Mouse (Mus musculus): ENCODE measurements around the gene Dpp6. TPM values are rescaled to one million over a fixed set of nuclear protein-coding genes. Genes with fewer than 3 reads are reported as not detected.

Gene Dpp6
- total RNA-seq, 2 experiments from 2014 or later, result 171 to 189 TPM

DNA sequence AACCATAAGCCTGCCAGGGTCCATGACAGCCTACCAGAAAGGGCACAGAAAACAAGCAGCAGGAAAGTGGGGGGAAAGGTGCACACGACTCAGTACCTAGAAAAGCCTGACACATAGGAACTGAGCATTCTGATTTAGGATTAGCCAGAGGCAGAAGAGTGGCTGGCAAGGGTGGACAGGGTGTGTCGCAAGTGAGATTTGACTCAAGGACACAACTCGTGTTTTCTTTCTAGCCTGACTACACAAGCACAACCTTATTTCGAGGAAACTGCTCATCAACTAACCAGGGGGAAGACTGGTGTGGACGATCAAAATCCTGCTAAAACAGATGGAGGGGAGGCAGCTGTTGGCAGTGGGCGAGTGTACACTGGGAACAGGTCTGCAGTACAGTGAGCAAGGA, 922.2 kb downstream of the Dpp6 start:
- intact Hi-C loops (cut with DNase I), result no loop called here
- DNase-seq (ENCODE audit: low spot score in 2 of 2), result no peak

GRCm38 (mm10) chr5:27744944-27745343, 927.9 kb downstream of the Dpp6 start:
- intact Hi-C loops (cut with DNase I), result no loop called here
- DNase-seq (ENCODE audit: low spot score in 2 of 2), result no peak

GRCm38 (mm10) chr5:27765780-27766179, 948.8 kb downstream of the Dpp6 start:
- DNase-seq (ENCODE audit: low spot score in 2 of 2), result no peak
- intact Hi-C loops (cut with DNase I), result no loop called here

- intact Hi-C loops (cut with DNase I), result no loop called here
- no peak for DNase-seq (ENCODE audit: low spot score in 2 of 2)
Observed at GRCm38 (mm10) chr5:27767948-27768347, 950.9 kb downstream of the Dpp6 start.
